Mouse (Mus musculus): ENCODE results near the gene Cabp7. TPM values are rescaled to one million over a fixed set of nuclear protein-coding genes. Genes with fewer than 3 reads are reported as not detected.
A peak's percentile ranks its signal among the peaks of the same experiment; 100 is the strongest.

Cabp7 gene
- total RNA-seq, 2 experiments from 2014 or later, result not detected

DNA sequence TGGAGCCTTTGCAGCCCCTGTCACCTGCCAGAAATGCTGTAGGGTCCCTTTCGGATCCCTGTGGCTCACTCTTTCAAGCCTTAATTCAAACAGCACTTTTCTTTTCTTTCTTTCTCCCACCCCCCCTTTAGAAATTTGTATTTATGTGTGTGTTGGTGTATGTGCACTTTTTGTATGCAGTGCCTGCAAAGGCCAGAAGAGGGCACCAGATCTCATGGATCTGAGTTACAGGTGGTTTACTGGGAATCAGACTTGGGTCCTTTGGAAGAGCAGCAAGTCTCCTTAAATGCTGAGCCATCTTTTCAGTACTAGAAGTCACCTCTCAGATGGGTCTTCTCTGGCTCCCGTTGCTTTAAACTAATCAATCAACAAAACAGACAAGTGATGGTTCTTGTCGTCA is 7.5 kb upstream of the Cabp7 start:
- ATAC-seq (replicated peaks; ENCODE audit: low FRiP score, low TSS enrichment, poor library complexity, severe bottlenecking), result no peak

DNA sequence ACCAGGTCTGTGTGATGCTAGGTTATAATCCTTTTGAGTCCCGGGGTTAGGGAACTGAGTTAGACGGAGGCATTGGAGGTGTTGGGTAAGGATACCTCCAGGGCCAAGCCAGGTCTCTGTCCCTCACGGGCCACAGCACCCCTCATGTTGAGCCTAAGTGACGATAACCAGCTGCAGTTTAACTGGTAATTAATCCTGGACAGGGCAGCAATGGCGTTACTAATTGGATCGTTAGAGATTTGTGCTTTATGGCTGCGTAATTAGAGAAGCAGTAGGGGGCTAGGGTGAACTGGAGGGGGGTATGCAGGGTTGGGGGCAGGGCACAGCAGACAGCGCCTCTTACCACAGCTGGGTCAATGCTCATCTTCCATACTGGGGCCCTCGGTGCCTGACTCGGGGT is 6.3 kb upstream of the Cabp7 start:
- no peak for ATAC-seq (replicated peaks; ENCODE audit: low FRiP score, low TSS enrichment, poor library complexity, severe bottlenecking)

DNA sequence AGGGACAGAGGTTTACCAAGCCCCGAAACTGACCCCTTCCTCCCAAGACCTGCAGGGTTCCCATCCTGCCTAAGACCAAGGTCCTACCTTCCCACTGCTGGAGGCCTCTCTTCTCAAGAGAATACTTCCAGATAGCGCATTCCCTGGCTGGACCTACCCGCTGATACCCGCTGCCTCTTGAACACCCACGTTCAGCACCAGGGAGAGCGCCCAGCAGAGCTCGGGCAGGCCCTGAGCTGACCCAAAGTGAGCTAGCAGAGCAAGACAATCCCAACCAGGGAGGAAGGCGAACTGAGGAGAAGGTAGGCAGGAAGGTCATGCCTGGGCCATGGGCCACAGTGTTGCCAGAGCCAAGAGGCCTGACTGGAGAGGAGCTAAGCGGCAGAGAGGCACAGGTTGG is 3.7 kb upstream of the Cabp7 start:
- peak; percentile 76 for ATAC-seq (replicated peaks; ENCODE audit: low FRiP score, low TSS enrichment, poor library complexity, severe bottlenecking)

DNA sequence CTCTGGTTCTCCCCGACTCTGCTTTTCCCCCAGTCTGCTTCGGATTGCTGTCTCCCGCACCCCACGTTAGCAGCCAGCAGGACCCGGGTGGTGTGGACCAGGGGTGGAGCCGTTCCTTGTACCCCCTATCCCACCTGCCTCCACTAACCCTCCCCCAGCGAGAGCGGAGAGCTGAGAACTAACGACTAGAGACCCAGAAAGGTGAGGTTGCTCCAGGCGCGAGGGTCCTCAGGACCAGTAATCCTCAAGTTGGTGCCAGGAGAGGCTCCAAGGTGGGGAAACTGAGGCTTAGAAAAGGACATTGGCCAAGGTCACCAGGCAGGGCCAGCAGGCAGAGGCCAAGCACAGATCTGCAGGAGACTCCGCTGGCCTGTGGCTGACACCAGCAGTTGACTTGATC is 707 bp upstream of the Cabp7 start:
- no peak for ATAC-seq (replicated peaks; ENCODE audit: low FRiP score, low TSS enrichment, poor library complexity, severe bottlenecking)

DNA sequence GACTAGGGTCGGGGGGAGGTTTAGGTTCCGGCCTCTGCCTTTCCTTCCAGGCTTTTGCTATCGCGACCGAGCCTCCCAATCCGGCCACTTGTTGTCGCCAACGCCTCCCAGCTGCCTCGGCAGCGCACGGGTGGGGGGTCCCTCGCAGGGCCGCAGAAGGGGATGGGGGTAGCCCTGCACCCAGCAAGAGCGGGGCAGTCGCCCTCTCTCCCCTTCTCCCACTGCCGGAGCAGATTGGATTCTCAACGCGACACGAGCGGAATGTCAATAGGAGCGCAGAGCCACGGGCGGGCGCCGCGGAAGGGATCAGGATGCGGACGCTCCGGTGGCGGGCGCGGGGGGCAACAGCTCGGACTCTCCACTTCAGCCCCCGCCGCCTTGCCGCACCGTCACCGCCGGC is 609 bp downstream of the Cabp7 start:
- ATAC-seq (replicated peaks; ENCODE audit: low FRiP score, low TSS enrichment, poor library complexity, severe bottlenecking), result no peak

DNA sequence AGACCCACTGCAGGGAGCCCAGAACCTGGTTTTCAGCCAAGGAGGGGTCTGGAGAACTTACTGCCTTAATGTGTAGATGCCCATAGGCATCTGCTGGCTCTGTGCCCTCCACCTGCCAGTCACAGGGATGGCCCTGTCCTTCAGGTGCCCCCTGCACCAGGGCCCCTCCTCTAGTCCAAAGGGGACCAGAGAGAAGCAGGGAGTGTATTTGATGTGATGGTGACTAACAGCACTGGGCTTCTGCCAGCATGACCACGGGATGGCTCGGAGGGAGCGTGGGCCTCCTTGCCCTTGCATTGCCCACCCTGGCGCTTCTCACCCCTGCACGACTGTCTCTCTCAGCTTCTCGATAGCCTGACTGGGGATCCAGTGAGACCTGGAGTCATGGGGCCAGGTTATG is 1.9 kb downstream of the Cabp7 start:
- ATAC-seq (replicated peaks; ENCODE audit: low FRiP score, low TSS enrichment, poor library complexity, severe bottlenecking), result no peak

DNA sequence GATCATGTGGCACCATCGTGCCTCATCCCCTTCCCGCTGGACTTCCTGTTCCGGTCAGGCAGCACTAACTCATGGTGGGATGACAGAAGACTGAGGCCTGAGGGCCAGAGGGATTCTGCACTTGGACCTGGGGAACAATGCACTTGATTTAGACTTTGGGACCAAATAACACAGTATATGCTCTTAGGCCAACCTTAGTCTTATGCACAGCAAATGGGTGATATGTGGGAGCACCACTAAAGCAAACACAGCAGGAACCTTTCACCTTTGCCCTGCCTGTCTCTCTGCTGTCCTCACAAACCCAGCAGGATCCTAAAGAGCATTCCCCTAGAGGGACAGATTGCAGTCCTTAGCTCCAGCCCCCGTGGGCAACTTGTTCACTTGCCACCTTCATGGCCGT is 5.8 kb downstream of the Cabp7 start:
- ATAC-seq (replicated peaks; ENCODE audit: low FRiP score, low TSS enrichment, poor library complexity, severe bottlenecking), result no peak

DNA sequence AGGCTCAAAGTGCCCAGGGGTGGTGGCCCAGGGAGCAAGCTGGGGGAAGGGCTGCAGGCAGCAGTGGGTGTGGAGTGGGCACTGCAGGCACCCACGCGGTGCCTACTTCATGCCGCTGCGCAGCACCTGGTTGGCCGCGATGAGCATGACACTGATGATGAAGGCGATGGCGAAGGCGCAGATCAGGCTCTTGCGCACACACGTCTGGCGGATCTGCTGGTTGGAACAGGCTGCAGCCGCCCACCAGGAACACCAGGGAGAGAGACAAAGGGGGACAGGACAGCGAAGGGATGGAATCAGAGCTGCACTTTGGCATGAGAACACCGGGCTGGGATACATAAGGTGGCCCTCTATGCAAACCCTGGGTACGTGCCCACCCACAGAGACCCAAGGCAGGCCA is 7.9 kb downstream of the Cabp7 start:
- ATAC-seq (replicated peaks; ENCODE audit: low FRiP score, low TSS enrichment, poor library complexity, severe bottlenecking), result no peak

DNA sequence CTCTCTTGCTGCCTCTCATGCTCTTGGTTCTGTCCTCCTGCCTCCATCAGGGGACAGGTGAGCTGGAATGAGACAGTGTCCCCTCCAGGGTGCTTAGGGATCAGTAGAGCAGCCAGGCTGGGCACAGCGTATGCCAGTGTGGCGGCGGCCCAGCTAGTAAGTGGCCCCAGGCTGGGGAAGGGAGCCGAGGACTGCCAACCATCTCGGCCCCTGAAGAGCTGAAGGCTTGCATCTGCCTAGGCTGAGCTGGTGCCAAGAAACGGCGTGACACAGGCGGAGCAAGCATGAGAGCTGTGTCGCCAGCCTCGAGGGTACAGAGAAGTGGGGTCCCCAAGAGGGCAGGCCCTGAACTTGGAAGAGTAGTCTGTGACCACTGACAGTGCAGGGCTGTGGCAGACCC is 8.9 kb downstream of the Cabp7 start:
- no peak for ATAC-seq (replicated peaks; ENCODE audit: low FRiP score, low TSS enrichment, poor library complexity, severe bottlenecking)

DNA sequence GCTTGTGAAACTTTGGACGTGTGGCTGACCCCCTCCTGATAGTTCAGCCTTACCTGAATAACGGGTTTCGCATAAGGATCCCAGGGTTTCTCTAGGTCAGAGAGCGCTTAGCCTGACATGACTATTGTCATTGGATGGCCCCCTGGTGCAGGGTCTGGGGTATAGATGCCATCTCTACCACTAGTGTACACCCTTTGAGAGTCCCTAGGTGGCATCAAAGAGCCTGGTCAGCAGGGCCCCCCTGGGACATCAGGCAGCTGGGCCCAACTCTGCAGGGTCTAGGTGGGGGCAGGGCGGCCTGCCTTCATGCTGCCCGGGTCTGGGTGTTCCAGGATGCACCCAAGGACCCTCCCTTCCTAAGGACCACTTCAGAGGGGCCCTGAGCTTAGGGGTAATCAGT is 10.2 kb downstream of the Cabp7 start:
- ATAC-seq (replicated peaks; ENCODE audit: low FRiP score, low TSS enrichment, poor library complexity, severe bottlenecking), result no peak

DNA sequence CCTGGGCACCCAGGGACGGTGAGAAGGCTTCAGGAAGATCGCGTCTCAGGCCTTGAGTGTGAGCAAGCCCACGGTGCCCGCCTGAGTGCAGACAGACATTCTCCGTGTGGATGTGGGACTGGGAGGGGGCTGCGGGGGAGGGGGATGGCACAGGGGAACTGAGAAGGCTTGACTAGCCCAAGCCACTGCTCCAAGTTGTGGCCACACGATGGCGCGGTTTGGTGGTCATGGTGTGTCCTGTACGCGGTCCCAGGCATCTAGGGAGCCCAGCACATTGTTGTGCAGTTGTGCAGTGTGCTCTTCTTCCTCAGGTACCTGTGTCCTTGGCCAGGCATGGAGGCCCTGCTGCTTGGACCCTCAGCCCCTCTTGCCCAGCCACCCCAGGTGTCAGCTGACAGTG is 12.4 kb downstream of the Cabp7 start:
- no peak for ATAC-seq (replicated peaks; ENCODE audit: low FRiP score, low TSS enrichment, poor library complexity, severe bottlenecking)

DNA sequence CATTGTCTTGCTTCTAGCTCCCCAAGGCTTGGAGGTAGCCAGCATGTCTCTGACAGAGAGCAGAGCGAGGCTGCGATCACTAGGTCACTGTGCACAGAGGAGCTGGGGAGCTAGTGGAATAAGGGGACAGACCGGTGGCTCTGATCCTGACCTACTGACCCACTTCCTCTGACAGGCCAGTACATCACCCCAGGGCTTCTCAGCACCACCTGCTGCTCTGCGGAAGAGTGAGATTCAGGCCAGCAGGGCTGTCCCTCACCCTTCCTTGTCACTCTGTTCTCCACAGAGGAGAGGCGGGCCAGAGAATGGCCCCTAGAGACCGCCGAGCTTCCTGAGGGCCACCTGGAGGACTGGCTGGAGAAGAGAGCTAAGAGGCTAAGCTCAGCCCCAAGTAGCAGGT is 14.8 kb downstream of the Cabp7 start:
- ATAC-seq (replicated peaks; ENCODE audit: low FRiP score, low TSS enrichment, poor library complexity, severe bottlenecking), result no peak

DNA sequence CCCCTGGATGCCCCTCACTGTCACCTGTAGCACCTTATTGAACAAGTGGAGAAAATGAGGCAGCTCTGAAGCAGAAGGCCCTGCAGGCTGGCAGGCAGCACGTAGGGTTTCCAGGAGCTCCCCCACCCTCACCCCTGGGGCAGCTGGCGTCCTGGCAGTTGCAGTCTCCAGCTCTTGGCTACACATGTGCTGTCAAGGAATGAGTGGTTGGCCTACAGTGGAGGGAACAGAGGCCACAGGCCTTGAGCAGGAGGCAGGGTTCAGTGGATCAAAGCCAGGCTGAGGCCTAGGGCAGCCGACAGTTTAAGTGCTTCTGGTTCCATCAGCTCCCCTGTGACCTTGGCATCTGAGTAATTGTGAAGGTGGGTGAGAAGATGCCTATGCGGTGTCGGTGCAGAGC is 15.7 kb downstream of the Cabp7 start:
- ATAC-seq (replicated peaks; ENCODE audit: low FRiP score, low TSS enrichment, poor library complexity, severe bottlenecking), result no peak

DNA sequence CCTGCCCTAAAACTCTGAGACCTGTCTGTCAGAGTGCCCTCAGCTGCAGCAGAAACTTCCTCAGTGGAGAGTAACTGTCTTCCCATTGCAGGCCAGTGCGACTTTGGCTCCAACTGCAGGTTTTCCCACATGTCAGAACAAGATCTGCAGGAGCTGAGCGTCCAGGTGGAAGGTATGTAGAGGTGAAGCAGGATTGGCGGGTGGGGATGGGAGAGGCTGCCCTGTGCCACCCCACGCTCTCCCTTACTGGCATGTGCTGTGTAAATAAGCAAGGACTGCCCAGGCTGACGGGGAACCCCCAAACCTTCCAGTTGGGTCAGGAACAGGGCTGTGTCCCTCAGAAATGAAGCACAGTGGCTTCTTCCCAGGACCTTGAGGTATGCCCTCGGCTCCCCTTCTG is 16.5 kb downstream of the Cabp7 start:
- ATAC-seq (replicated peaks; ENCODE audit: low FRiP score, low TSS enrichment, poor library complexity, severe bottlenecking), result no peak

DNA sequence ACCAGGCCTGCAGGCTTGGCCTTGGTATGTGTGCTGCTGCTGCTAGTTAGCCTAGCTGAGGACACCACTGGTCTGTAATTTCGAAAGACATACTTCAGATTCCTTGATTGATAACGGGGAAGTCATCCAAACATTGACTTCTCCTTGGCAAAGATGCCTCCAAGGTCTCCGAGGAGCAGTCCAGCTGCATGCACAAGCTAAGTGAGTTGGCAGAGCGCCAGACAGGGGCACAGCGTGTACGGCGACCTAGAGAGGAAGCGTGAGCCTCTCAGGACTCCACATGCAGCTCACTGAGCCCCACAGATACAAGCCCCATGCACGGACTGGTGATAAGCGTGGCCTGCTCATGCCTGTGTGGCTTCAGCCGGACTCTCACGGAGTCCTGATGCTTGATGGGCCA is 17.0 kb downstream of the Cabp7 start:
- peak; percentile 75 for ATAC-seq (replicated peaks; ENCODE audit: low FRiP score, low TSS enrichment, poor library complexity, severe bottlenecking)

DNA sequence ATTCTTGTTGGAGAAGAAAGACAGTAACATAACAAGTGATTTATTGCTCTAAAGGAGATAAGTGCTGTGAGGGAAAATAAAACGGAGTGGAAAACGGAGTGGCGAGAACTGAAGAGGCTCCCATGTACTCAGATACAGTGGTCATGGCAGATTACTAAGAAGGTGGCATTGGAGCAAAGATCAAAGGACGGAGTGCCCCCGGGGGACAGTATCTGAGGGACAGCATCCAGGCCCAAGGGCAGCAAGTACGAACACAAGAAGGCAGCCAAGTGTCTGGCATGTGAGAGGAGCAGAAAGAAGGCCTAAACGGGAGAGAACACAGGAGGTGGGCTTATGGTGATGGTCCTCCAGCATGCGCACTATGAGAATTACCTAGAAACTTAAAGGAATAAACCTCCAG is 24.9 kb downstream of the Cabp7 start:
- ATAC-seq (replicated peaks; ENCODE audit: low FRiP score, low TSS enrichment, poor library complexity, severe bottlenecking), result no peak

DNA sequence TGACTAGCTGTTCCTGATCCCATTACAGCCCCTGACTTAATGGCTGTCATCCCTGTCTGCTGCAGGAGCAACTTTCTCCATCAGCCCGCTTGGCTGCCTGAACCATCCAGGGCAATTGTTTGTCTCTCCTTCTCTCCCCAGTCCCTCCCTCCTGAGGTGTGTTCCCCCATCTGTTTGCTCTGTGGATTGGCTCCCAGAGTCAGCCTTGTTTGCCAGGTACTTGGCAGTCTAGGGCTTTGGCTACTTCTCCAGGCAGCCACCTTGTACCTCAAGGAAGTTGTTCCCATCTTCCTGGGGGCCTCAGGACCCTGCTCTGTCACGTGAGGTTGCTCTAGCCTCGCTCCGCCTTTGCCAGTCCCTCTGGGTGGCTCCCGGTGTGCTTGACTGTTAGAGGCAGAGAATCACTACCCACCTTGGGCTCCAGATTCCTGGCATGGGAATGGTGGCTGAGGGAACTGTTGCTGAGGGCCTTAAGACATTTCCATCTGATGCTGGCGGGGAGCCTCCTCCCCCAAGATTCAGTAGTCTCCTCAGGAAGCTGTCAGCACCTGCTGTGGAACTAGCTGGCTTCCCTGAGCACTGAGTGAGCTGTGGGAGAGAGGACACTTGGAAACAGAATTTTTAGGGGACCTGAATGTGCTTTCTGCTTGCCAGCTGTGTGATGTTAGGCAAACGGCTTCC is 25.5 kb downstream of the Cabp7 start:
- ATAC-seq (replicated peaks; ENCODE audit: low FRiP score, low TSS enrichment, poor library complexity, severe bottlenecking), result no peak

DNA sequence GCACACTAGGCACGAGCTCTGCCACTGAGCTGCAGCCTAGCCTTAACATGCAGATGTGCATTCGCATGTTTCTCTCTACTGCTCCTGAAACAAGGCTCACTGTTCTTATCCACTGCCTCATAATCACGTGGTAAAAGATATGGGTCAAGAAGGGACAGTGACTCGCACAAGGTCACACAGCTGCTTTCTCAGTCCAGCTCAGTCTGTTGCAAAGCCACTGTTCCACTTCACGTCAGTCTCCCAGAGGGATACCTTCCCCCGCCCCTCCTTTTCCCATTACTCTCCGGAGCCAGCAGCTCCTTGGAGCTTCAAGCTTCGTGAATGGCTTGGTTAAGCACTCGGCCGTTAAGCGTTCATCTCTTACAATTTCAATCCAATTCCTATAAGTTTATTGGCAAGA is 26.2 kb downstream of the Cabp7 start:
- ATAC-seq (replicated peaks; ENCODE audit: low FRiP score, low TSS enrichment, poor library complexity, severe bottlenecking), result no peak

DNA sequence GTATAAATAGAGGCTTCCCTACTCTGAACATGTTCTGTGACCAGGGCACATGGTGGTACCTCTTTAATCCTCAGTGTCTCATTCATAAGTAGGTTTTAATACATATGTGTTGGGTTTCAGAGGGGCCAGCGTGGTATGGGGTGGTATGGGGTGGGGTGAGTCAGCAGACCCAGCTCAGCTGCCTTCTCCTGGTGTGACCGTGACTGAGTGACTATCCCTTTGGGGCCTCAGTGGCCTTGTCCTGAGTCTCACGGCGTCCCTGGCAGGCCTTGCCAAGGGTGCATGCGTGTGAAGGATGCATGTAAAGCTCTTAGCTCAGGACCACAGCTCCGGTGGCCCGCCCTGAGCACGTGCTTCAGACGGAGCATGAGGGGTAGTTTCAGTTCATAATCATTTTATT is 26.6 kb downstream of the Cabp7 start:
- ATAC-seq (replicated peaks; ENCODE audit: low FRiP score, low TSS enrichment, poor library complexity, severe bottlenecking), result no peak

DNA sequence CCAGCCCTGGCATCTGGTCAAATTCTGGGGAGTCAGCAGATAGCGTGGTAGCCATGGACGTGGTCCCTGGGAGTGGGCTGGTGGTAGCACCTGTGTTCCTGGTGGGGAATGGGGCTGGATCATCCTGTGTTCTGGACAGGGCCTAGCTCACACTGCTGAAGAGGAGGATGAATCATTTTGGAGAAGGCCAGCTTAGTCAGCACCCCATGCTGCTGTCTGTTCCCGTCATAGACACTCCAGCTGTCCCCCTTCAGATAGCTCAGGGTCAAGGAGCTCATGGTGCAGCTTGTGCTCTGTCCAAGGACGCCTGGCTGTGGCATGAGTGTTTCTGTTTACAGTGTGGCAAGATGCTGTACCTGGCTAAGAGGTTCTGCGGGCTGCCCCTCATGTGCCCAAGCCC is 28.0 kb downstream of the Cabp7 start:
- no peak for ATAC-seq (replicated peaks; ENCODE audit: low FRiP score, low TSS enrichment, poor library complexity, severe bottlenecking)

DNA sequence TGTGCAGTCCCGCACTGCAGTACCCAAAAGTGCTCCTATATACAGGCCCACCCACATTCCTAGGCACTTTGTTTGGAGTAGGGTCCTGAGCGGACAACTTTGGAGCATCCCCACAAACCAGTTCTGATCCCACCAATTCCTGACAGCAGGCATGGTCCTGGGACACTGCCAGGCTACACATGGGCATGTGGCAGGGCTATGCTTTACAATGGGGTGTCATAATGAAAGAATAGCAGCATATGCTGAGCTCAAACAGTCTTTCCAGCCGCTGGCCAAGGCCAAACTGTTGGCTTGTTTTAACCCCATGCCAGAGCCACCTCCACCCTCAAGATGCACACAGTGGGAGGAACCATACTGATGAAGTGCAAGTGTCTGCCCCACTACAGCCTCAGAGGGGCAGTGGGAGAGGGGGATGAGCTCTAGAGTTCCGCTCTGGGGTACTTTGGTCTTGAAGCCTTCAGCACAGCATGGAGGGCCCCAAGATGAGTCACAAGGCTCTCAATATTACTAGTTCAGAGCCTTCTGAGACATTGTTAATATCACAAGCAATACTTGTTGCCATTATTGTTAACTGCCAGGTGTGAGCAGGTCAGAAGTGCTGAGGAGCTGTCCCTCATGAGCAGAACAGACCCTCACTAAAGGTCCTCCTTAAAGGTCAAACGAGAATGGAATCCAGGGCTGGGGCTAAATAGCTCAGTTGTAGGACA is 29.9 kb downstream of the Cabp7 start:
- ATAC-seq (replicated peaks; ENCODE audit: low FRiP score, low TSS enrichment, poor library complexity, severe bottlenecking), result no peak

DNA sequence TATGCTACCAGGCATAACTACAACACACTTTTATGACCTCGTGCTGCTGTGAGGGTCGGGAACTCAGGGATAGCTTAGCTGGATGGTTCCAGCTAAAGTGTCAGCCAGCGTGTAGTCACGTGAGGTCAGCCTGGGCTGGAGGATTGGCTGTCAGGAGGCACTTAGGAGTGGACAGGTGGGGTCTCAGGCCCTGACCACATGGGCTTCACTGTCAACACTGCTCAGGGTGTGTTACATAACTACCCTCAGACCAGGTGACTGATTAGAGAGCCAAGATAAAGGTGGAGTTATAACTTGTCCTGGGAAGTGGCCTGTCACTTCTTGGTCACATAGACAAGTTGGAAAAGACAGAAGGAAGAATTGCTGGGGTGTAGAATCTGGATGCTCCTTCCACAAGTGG is 31.0 kb downstream of the Cabp7 start:
- ATAC-seq (replicated peaks; ENCODE audit: low FRiP score, low TSS enrichment, poor library complexity, severe bottlenecking), result no peak
